Mouse (Mus musculus): ENCODE measurements at regions not wholly inside any gene's neighbourhood (a gene's known extent, or its start where the extent isn't known, plus 50 kb on each side); places are given as distances from the start of the nearest gene placed in this dataset.

DNA sequence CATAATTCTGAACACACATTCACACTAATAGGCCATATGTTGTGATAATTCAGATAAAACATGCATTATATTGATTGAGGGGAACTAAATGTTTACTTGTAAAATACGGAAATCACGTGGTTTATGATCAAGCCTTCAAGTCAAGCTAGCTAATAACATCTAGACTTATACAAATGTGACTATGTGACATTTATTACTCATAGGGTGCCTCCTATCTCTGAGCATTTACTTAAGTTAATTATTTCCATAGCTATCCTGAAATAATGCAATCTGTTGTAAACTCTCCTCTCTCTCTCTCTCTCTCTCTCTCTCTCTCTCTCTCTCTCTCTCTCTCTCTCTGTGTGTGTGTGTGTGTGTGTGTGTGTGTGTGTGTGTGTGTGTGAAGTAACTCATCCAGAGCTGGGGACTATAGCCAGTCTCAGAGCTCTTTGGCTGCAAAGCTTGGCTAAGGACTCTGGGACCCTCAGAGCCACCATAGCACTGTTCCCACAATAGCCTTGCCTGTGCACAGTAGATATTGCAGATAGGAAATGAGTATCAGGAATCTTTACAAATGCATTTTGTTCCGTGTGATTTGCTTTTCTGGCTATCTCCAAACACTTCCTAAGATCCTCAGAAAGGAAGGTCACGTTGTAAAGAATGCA is 263.5 kb downstream of the Rnd3 start:
- ChIA-PET CTCF (interaction anchor here in 1 of 4 experiments (0.7 kb wide), 1 partner anchor 74 kb away, joined by 4 read pairs; no protein-coding TSS in a partner anchor), POLR2A (interaction anchor here in 1 of 4 experiments (0.7 kb wide), 1 partner anchor 366 kb away, joined by 3 read pairs; no protein-coding TSS in a partner anchor)

DNA sequence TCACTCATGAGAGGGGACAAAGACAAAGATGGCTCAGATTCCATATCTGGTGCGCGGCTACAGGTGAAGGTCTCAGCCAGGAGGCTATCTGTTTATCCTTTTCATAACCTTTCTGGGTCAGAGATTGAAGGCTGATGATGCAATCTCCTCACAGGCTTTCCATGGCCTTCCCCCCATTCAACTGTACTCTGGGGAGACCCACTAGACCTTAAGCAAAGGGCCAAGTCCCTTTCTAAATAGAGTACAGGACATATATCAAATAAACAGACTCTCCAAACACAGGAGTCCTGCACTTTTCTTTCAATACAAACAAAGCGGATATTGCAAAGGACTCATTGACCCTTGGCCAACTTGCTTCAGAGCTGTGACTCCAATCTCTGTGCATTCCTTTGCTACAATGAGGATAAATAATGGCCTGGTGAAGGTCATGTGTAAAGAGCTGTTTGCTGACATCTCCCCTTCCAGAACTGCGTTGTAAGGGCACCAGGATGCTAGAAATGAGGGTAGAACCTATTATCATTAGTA is 267.3 kb downstream of the Rnd3 start:
- ChIA-PET POLR2A (no interaction called here), CTCF (no interaction called here)

DNA sequence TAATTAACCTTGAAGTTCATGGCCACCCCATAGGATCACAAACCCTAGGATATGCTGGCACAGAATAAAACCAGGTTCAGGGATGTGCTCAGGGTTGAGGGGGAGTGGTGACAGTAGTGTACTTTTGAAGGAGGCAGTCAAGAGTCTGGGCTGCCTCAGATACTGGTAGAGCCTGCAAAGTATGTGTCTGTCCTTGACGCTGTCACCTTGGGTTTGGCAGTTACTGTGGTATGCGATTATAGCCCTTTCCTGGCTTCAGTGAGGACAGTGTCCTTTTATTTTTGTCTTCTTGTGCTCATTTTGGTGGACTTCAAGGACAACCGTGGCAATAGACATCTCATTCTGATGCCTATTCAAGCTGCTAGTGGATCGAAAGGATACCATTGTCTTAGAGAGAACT is 268.1 kb downstream of the Rnd3 start:
- CTCF ChIA-PET = no interaction called here
- POLR2A ChIA-PET = interaction anchor here in 1 of 4 experiments (0.6 kb wide), 1 partner anchor 729 kb away, joined by 4 read pairs; no protein-coding TSS in a partner anchor

DNA sequence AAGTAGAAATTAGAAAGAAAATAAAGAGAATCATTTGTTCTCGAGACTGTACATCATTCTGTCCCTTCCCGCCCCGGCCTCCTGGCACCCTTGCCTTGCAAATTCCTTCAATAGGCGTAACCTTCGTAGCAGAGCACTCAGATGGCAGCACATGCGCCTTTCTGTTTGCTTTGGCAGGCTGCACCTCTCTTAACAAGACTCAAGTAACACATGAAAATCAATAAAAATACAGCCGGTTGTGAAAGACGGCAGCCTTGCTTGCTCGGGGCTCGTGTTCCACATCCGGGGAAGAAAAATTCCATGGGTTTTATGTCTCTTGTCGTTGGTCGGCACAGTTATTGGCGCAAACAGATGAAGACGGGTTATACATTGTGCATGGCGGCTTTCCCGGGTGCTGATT is 271.2 kb downstream of the Rnd3 start:
- POLR2A ChIA-PET = no interaction called here
- CTCF ChIA-PET = no interaction called here

DNA sequence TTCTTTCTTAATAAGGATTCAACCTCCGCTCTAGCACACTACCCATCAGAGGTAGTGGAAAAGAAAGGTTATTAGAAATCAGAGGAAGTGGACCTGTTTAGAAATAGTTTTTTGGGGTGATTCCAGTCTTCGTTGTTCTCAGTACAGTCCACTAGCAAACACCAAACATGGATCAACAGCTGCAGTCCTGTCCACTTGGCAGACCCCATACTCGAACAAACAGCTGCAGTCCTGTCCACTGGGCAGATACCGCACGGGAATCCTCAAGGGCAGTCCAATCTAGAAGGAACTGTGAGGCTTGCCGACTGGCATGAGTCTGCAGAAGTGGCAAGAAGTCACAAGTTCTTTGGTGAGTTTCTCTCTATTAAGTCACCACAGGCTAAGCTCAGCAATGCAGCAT is 273.8 kb downstream of the Rnd3 start:
- POLR2A ChIA-PET = no interaction called here
- CTCF ChIA-PET = no interaction called here

DNA sequence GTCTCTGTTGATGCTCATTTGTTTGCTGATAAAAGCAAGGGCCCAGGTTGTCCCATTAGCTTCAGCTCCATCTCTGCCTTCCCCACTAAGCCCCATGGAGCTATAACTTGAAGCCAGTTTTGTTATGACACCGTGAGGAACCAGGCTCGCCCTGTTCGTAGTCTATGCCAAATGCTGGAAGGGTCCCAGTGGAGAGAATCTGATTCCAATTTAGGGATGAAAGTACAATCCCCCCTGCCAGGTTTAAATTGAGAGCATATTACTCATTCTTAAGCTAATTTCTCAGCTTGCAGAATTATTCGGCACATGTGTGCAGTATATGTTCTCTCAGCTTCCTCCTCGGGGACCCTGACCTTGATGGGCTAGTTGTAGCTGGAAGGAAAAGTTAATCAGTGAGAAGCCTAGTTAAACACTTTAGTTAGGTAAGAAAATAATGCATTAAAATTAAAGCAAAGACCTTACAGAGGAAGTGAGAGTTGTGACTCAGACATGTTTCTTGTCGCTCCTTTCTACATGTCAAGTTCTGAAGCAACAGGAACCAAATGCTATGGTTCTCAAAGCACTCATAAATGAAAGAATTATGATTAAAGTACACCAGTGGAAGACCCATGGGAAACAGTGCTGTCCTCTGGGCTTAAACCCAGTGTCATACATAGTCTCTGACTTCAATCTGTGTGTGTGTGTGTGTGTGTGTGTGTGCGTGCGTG is 295.2 kb downstream of the Rnd3 start:
- POLR2A ChIA-PET = no interaction called here

DNA sequence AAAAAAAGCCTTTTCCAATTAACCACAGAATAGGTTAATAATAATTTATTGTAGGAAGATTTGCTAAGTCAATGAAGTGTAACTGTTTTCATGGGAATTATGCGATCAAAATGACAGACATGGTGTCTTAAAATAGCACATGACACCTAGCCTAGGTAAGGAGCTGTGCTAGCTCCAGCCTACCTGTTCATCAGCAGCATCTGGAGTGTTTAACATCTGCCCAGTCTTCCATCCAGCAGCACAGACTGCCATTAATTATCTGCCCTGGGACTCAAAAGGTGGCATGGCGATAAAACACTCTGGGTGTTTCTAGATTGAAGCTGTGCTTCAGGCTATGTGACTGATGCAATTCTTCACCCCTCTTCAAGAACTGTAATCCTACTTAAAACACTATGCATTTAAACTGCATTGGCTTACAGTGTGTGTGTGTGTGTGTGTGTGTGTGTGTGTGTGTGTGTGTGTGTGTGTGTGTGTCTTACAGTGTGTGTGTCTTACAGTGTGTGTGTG is 296.4 kb downstream of the Rnd3 start:
- POLR2A ChIA-PET = no interaction called here
- CTCF ChIA-PET = interaction anchor here in 1 of 4 experiments (0.7 kb wide), 1 partner anchor 873 kb away, joined by 3 read pairs; no protein-coding TSS in a partner anchor

More for the DNA sequence above, 295.2 kb downstream of the Rnd3 start:
- CTCF ChIA-PET = no interaction called here

DNA sequence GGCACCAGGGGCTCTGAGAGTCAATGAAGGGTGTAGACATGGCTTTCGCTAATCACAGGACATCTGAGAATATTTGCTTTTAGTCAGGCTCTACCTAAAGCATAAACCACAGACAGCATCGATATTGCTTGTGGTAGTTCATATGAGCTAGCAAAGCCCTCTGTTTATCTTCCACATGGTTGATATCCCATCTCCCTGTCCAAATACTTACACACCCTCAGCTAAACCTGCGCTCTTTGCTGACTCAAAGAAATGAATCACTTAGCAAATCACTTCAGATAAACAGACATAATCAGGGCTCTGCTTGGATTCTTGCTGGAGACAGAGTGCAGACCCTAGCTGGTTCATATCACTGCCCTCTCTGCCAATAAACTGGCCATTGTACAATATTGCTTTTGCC is 298.8 kb downstream of the Rnd3 start:
- CTCF ChIA-PET = no interaction called here
- POLR2A ChIA-PET = interaction anchor here in 1 of 4 experiments (0.9 kb wide), 1 partner anchor 9 kb away, joined by 3 read pairs; no protein-coding TSS in a partner anchor

DNA sequence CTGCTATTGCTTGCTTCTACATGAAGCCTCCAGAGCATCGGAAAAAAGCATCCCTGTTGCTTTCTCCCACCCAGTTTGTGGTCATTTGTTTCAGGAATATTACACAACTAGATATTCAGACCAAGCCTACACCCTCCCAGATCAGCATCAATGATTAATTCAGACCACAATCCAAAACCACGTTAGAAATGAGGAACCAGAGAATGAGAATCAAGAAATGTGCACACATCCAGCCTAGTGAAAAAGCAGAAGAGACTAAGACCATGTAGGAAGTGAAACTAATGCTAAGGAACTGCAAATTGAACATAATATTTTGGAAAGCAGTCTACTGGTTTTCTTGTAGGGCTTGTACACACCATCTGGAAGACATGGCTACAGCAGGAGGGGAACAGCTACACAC is 307.0 kb downstream of the Rnd3 start:
- ChIA-PET POLR2A (no interaction called here), CTCF (no interaction called here)

DNA sequence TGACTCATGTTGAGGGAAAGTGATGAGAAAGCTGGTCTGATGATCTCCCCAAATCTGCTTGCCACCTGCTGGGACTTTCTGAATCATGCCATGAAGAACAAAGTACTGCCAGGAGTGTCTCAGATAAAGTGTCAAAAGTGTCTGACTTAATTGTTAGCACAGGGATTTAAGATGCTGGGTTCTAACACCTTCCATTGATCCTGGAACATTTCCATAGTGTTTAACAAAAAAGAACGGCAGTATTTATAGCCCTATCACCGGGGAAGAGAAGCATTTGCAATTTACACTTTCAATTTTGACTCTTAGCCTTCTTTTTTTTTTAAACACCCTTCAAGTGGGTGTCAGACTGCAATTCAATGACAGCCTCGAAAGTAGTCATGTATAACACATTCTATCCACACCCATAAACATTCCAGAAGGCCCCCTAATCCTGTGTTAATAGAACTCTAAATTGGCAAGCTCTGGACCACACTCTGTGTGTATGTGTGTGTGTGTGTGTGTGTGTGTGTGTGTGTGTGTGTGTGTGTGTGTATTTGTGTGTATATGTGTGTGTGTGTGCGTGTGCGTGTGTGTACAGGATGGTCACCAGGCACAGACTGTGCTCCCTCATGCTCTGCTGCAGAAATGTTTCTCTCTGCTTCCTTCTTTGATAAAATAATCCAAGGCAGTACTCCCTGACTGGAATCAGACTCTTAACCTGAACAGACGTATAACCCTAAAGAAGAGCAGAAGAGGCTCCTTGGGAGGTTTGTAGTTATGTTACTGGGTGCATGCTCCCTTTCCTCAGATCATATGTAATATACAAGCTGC is 313.2 kb downstream of the Rnd3 start:
- ChIA-PET POLR2A (no interaction called here), CTCF (interaction anchor here in 1 of 4 experiments (0.6 kb wide), 1 partner anchor 715 kb away, joined by 4 read pairs; no protein-coding TSS in a partner anchor)

DNA sequence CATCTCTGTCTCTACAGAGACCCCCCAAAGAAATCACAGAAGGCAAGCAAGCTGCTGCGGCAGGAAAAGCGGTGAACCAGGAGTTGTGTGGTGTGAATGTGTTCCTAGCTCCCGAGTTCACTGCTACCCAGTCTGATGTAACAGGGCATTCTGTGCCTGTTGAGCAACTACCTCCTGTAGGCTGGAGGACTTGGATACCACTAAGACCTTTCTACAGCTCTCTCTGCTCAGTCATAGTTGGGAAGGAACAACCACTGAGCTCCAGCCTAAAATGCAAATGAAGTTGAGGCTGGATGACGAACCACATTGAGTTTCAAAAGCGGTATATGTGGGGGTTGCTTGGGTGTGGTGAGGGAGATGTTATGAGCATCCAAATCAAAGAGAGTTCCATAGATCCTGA is 315.1 kb downstream of the Rnd3 start:
- CTCF ChIA-PET = no interaction called here
- POLR2A ChIA-PET = no interaction called here

DNA sequence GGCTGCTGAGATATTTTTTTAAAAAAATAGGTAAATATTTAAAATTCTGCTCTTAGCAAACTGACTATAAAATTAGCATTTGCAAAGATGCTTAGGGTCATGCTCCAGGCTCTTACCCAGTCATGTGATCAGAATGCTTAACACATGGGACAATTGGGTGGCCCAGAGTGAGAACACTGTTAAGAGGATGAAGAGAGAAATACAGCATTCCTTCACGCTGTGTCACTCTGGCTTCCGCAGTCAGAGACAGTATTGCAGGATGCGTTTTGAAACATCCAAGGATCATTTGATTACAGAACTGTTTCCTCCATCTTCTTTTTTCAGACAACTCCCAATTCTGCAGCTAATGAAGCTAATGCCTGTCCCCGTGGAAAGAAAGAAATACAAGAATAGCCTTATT is 316.4 kb downstream of the Rnd3 start:
- POLR2A ChIA-PET = no interaction called here
- CTCF ChIA-PET = no interaction called here

DNA sequence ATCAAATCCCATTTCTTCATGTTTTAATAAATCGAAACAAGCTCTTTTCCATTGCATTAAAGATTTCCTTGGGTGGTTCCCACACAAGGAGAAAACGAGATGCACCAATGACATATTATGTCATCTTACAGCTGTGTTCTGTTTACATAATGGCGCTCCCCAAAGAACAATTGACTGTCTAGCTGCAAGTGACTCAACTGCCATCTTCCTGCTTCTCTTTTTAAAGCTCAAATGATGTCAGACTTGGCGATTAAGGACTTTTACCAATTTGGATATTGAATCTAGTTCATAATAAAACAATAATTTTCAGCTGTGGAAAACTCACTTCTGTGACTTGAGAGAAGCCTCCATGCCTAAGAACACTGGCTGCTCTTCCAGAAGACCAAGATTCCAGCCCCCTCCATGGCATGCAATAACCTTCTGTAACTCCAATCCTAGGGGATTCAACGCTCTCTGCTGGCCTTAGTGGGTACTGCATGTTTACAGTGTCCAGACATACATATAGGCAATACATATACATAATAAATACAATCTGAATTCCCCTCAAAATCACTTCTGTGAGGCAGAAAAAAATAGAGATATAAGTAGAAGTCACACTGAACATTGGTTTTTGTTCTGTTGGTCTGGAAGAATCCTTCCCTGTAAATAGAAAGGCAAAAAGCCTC is 318.7 kb downstream of the Rnd3 start:
- POLR2A ChIA-PET = no interaction called here
- CTCF ChIA-PET = interaction anchor here in 1 of 4 experiments (0.6 kb wide), 1 partner anchor 218 kb away, joined by 3 read pairs; no protein-coding TSS in a partner anchor

DNA sequence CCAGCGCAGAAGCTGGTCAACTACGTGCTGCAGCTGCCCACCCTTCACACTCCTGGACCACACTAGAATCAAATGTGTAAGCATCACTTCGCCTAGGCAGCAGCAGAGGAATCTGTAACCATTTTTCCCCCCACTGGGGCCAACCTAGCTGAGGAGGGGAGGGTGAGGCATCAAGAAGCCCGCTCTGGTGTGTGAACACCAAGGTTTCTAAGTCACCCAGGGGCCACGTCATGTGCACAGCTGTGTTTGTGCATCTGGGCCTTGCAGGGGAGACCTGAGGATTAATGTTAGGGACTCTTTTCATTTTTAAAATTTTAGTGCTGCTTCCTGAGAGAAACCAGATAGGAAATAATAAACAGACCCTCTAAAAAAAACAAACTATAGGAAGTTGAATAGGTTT is 321.8 kb downstream of the Rnd3 start:
- ChIA-PET POLR2A (no interaction called here), CTCF (no interaction called here)

DNA sequence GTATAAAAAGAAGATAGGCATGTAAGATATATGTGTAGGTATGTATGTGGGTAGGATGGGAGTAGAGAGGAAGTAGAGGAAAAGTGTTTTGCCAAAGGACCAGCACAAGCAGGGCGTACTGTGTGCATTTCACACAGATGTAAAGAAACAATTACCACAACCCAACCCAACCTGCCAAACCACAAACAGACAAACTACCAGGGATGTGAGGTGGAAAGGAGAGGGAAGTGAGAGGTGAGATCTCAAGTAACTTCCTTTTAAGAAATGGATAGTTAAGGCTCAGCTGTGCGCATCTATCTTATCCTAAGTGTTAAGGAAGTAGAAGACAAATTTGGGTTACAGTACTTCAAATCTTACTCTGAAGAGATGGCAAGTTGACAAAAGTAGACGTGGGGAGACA is 322.4 kb downstream of the Rnd3 start:
- CTCF ChIA-PET = no interaction called here
- POLR2A ChIA-PET = no interaction called here

DNA sequence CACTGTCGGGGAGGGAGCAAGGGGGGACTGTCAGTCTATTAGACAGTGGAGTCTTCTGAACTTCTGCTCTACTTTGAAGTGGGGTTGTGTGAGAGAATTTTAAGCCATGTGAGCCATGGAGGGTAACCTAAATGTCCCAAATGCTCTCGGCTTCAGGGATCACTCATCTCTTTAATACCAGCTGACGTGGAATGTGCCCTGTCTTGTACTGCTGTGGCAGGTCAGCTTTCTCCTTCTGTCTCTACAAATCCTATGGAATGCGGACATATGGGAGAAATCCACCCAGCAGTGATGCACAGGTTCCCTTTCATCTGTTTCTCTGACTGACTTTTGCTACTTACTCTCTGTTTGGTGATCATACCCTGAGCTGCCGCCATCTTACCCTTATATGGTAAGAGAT is 323.3 kb downstream of the Rnd3 start:
- ChIA-PET POLR2A (no interaction called here), CTCF (no interaction called here)

DNA sequence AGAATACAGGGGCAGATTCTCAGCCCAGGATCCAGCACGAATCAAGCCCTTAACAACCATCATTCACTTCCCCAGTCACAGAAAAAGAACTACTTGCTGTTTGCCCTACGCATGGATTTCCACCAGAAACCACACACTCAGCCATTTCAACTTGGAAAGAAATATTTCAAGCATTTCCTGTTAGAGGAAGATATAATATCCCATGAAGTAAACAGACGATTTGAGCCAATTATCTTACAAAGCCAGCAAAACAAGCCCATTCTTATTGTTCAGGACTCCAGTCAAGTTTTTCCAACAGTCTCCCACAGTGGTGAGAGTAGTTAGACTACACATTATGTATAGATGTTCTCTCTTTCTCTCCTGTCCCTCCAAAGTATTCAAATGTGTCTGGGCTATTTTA is 324.1 kb downstream of the Rnd3 start:
- CTCF ChIA-PET = no interaction called here

DNA sequence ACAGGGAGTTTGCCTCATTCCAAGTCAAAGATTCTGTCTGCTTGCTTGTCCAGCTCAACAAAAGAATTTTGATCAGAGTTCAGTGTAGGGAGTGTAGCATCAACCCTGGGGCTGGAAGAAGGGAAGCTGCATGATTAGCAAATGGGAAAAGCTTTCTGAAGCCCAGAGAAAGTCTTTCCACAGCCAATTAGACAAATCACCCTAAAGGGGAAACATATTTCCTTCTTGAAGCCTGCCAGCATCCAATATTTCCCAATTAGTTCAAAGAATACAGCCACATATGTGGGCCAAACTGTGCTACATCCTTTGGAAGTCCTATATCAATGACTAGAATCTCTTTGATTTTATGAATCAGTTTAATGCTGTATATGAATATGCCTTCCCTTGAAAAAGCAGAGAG is 326.2 kb downstream of the Rnd3 start:
- CTCF ChIA-PET = no interaction called here
- POLR2A ChIA-PET = no interaction called here

More for the DNA sequence above, 324.1 kb downstream of the Rnd3 start:
- POLR2A ChIA-PET = no interaction called here

DNA sequence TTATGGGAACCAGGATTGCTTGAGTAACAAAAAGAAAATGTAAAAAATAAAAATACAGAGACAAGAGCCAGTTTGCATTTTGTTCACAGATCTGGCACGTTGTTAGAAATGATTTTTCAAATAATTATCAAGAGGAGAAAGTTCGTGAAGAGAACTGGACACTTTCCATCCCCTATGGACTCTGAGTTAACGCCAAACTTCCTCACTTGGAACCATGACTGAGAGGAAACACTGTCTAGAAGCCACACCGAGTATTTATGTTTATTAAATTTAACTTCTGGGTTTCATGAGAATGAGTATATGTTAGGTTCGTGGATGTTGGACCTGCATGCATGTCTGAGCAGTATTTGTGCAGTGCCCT is 329.6 kb downstream of the Rnd3 start:
- POLR2A ChIA-PET = no interaction called here
- CTCF ChIA-PET = no interaction called here

Data from embryonic stem cell, embryonic (primary cell).